Mouse (Mus musculus) erythroblast, embryonic 14.5 days (primary cell): Measurements from ENCODE around the gene Sfswap.

Experiments used
- GATA1 ChIP-seq: IDR thresholded peaks from 2 replicates; pipeline ENCODE4 v1.6.1; 2012; ENCODE audit warnings: low read length, inconsistent platforms, mixed read lengths
- TAL1 ChIP-seq: IDR thresholded peaks from 3 replicates; pipeline ENCODE4 v1.6.1; 2012; ENCODE audit warnings: low read length, inconsistent platforms, mixed read lengths

- TF ChIP-seq GATA1, result no peak
- no peak for TF ChIP-seq TAL1
Observed at GRCm38 (mm10) chr5:129518786-129519185, 17.8 kb downstream of the Sfswap start.
